Mouse (Mus musculus): ENCODE data around the gene Rassf1. TPM values are rescaled to one million over a fixed set of nuclear protein-coding genes. Genes with fewer than 3 reads are reported as not detected.
A peak's percentile ranks its signal among the peaks of the same experiment; 100 is the strongest.

Rassf1 gene
- total RNA-seq (2022): 10 to 100 TPM; 17.3 to 22.5 (median 19.0) TPM

- DNase-seq (ENCODE audit: low spot score in 2 of 2): no peak
Measured at GRCm38 (mm10) chr9:107551117-107551889, at the start of gene Rassf1. Rassf1 (plus strand) TSS chr9:107551555.

- no peak for DNase-seq (ENCODE audit: low spot score in 2 of 2)
Measured at GRCm38 (mm10) chr9:107502131-107502846, 49.1 kb upstream of the Rassf1 start.

- no peak for DNase-seq (ENCODE audit: low spot score in 2 of 2)
Measured at GRCm38 (mm10) chr9:107504662-107505537, 46.5 kb upstream of the Rassf1 start.

DNA sequence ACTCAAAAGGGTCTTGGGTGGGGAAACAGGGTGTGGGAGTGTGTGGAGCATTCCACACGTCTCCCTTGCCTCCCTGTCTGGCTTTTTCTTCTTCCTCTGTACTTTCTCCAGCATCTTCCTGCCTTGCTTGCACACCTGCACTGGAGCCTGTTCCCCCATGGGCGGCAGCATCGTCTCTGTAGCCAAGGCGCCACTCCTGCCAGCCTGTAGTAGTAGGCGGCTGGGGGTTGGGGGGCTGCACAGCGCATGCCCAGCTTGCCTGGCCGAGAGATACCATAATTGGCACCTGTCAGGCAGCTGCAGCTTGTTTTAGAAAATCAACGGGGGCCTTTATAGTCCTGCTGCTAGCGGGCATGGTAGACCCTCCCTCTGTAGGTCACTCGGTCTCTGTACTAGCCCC, 43.1 kb upstream of the Rassf1 start:
- DNase-seq (ENCODE audit: low spot score in 2 of 2): peak in 1 of 2 experiments; percentile 63

GRCm38 (mm10) chr9:107510384-107511100, 40.8 kb upstream of the Rassf1 start:
- DNase-seq (ENCODE audit: low spot score in 2 of 2): no peak

GRCm38 (mm10) chr9:107511436-107511835, 39.9 kb upstream of the Rassf1 start:
- DNase-seq (ENCODE audit: low spot score in 2 of 2): no peak

DNA sequence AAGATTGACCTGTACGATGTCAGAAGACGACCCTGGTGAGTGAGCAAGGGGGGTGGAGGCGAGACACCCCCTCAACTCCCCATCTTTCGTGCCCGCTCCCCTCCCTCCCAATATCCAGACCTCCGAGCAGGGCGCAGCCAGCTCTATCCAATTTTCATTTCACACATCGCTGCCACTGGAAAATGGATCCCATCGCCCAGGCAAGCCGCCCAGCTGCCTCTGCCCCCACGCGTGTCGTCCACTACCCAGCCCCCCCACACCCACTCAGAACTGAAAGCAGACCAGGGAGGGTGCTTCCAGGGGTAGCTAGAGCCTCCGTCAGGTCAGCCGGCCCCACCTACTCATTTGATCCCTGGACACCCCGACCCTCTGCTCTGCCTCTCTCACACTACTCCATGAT, 39.0 kb upstream of the Rassf1 start:
- DNase-seq (ENCODE audit: low spot score in 2 of 2): no peak

DNA sequence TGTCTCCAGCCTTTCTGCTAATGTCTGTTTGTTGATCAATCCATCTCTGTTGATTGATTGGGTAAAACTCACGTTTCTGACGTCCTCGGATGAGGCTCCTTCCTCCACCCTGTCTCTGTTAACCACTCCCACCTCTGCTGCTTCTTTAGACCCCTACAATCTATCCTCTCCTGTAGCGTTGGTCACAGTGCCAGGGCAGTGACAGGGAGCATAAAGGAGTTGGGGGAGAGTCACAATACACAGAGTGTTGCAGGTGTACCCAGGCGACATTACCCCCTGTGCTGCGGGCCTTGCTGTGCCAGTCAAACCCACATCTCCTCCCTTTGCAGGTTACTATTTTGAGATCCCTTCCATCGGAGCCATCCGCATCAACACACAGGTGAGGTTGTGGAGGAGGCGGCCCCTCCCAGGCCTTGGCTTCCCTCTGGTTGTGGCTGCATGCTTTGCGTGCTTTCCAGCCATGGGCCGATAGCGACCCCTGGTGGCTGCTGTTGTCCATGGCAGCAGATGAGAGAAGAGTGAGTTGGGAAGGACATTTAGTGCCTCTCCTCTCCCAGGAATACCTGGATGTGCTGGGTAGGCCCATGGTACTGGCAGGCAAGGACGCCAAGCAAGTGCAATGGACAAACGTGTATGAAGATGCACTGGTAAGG, 36.9 kb upstream of the Rassf1 start:
- DNase-seq (ENCODE audit: low spot score in 2 of 2): peak; percentile 55 to 85

DNA sequence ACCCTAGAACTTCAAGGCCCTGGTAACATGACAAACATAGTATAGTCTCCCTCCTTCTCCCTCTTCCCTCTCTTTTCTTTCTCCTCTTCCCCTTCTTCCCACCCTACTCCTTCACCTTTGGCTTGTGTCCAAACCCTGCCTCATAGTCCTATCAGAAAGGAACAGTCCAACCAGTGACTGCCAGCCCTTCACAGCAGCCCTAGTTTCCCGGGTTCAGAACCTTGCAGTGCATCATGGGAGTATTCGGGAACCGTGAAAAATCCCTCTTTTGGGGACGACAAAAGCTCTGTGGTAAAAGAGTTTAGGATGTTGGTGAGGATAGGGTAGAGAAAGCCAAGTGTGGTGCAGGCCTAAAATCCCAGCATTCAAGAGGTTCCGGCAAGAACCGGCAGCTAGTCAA, 31.0 kb upstream of the Rassf1 start:
- DNase-seq (ENCODE audit: low spot score in 2 of 2): no peak

DNA sequence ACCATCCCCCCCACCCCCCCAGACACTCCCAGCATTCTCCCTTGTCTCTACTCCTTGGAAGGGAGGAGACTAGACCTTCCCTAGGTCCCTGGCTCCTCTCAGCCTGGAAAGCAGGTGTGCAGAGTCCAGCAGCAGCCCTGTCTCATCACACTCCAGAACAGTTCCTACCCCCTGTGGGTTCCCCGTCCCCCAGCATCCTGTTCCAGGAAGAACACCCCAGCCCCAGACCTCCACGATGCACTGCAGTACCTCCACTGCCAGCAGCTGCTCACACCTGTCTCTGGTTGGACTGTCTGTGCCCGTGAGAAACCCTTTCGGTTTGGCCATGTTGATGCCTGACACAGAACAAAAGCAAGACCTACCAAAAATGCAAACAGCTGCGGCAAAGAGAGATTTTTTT, 30.2 kb upstream of the Rassf1 start:
- no peak for DNase-seq (ENCODE audit: low spot score in 2 of 2)

DNA sequence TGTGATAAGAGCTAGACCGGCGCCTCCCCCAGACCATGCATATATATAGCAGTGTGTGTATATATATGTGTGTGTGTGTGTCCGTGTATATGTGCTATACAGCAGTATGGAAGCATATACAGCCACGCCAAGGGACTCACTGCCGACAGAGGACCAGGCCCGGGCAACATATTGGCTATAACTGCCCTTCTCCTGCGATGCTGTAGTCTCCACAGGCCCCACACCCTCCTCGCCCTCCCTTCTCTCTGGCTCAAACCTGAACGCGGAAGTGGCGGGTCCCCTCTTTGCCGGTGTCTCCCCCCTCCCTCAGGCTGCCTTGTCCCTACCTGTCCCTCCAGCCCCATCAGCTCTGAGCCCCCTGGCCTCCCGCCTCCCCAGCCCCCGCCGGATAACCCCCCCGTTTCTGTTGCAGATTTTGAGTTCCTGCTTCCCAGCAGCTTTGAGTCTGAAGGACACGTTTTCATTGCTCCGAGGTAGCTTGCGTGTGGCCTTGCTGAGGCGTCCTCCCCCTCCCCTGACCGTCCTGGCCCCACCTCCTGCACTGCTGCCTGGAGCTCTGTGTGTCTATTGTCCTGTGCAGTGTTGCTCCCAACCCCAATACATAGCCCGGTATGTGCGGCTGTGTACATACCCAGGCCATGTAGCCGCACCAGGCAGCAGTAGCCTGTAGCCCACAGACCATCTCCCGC, 29.5 kb upstream of the Rassf1 start:
- DNase-seq (ENCODE audit: low spot score in 2 of 2): no peak

GRCm38 (mm10) chr9:107522400-107522711, 29.0 kb upstream of the Rassf1 start:
- DNase-seq (ENCODE audit: low spot score in 2 of 2): no peak

GRCm38 (mm10) chr9:107526198-107527026, 24.9 kb upstream of the Rassf1 start:
- peak; percentile 57 to 58 for DNase-seq (ENCODE audit: low spot score in 2 of 2)

- DNase-seq (ENCODE audit: low spot score in 2 of 2): peak; percentile 95 to 97
Measured at GRCm38 (mm10) chr9:107533791-107534407, 17.5 kb upstream of the Rassf1 start, which contains the start of gene Tmem115. Tmem115 (plus strand) TSS chr9:107533945.

- DNase-seq (ENCODE audit: low spot score in 2 of 2): no peak
Measured at GRCm38 (mm10) chr9:107534408-107535202, 16.8 kb upstream of the Rassf1 start.

DNA sequence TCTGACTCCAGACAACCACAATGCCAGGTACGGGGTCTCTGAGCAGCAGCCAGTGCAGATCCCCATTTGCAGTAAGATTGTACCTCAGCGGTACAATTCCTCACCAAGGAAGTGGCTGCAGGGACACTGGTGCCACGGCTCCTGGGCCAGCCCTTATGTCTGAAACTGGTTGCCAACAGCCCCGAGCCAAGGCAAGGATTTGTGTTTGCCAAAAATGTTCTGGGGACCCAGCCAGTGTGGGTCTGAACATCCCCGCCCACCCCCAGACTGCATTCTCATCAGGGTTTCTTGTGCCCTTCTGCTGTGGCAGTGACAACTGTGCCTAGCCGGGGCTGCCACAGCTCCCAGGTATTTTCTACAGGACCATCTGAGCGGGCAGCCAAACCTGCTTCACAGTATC, 13.1 kb upstream of the Rassf1 start:
- peak in 1 of 2 experiments; percentile 62 for DNase-seq (ENCODE audit: low spot score in 2 of 2)

- DNase-seq (ENCODE audit: low spot score in 2 of 2): no peak
Measured at GRCm38 (mm10) chr9:107538711-107539110, 12.6 kb upstream of the Rassf1 start.

DNA sequence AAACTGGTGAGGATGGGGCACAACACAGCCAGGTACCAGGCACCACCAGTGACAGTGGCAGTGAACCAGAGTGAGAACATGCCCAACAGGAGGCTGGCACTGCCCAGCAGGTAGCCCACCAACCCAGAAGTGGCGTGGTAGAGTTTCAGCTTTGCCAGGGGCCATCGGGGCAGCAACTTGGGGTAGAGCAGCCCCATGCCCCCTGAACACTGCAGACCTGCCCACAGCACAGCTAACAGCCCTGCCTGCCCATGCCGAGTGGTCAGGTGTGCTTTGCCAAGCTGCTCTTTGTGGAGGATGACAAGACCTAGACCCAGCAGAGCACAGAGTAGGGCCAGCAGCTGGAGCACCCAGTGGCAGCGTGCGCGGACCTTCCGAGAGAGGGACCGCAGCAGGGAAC, 11.4 kb upstream of the Rassf1 start:
- no peak for DNase-seq (ENCODE audit: low spot score in 2 of 2)
